Mouse (Mus musculus) midbrain, embryonic 15.5 days (tissue): ENCODE data around the gene Pspn. TPM values are rescaled to one million over a fixed set of nuclear protein-coding genes. Genes with fewer than 3 reads are reported as not detected.
A peak's percentile ranks its signal among the peaks of the same experiment; 100 is the strongest.

Experiments
- ATAC-seq: fragments of 200-750 bp; cut with Nextera tagmentation; replicated peaks from 2 replicates; pipeline ENCODE4 v1.8.0; 2017; ENCODE audit warnings: moderate TSS enrichment
- H3K27ac ChIP-seq: fragments of 300-500 bp; sonication (generic); 2 replicates; pipeline ENCODE4 v1.5.1; 2015; ENCODE audit warnings: mild to moderate bottlenecking, inconsistent platforms
- H3K27me3 ChIP-seq: fragments of 300-500 bp; sonication (generic); replicated peaks from 2 replicates; pipeline ENCODE4 v1.6.1; 2015; ENCODE audit warnings: inconsistent platforms
- H3K36me3 ChIP-seq: fragments of 300-500 bp; sonication (generic); replicated peaks from 2 replicates; pipeline ENCODE4 v1.6.1; 2015; ENCODE audit warnings: inconsistent platforms
- H3K4me1 ChIP-seq: fragments of 300-500 bp; sonication (generic); 2 replicates; pipeline ENCODE4 v1.6.1; 2015; ENCODE audit warnings: inconsistent platforms
- H3K4me2 ChIP-seq: fragments of 300-500 bp; sonication (generic); 2 replicates; pipeline ENCODE4 v1.6.1; 2015; ENCODE audit warnings: inconsistent platforms, mild to moderate bottlenecking, moderate library complexity
- H3K4me3 ChIP-seq: fragments of 300-500 bp; sonication (generic); 2 replicates; pipeline ENCODE4 v1.5.1; 2015; ENCODE audit warnings: mild to moderate bottlenecking, inconsistent platforms
- H3K9ac ChIP-seq: fragments of 300-500 bp; sonication (generic); 2 replicates; pipeline ENCODE4 v1.6.1; 2015; ENCODE audit warnings: mild to moderate bottlenecking, inconsistent platforms
- H3K9me3 ChIP-seq: fragments of 300-500 bp; sonication (generic); 2 replicates; pipeline ENCODE4 v1.6.1; 2016; ENCODE audit warnings: inconsistent platforms
- WGBS: fragments of 180-500 bp; shearing (Covaris S2); methylation state at CpG from one replicate; pipeline ENCODE4 v1.1.7; 2015; ENCODE audit warnings: mixed read lengths; 5-methylcytosine and 5-hydroxymethylcytosine counted together
- polyA plus RNA-seq: library from polyadenylated mRNA; unstranded; fragments of >200 nt; fragmentation: Nextera tagmentation; extraction: Ambion mirVana; gene quantifications from 2 replicates; pipeline ENCODE4 v1.2.1, GENCODE M21; 2015

Pspn gene
- 0.68 and 0.83 TPM in 2 replicates for polyA plus RNA-seq

- H3K27ac ChIP-seq = no peak within 1 kb of the TSS
- 85% methylated on average over 9 of the region's 9 CpGs for WGBS
- H3K9me3 ChIP-seq = no peaks in the 10 kb centered on the region
- H3K9ac ChIP-seq = no peak within 1 kb of the TSS
- no peaks in the 10 kb centered on the region for H3K27me3 ChIP-seq
- H3K4me2 ChIP-seq = no peak within 1 kb of the TSS
- ATAC-seq = no peak
- H3K36me3 ChIP-seq = peaks cover 24% of the 10 kb centered on the region
- no peak within 1 kb of the TSS for H3K4me3 ChIP-seq
- peaks cover 15% of the 10 kb centered on the region for H3K4me1 ChIP-seq
These were observed at the start of gene Pspn for GRCm38 (mm10) chr17:56999968-57000609. Gene Pspn, minus strand, starts transcription at chr17:57000018.

DNA sequence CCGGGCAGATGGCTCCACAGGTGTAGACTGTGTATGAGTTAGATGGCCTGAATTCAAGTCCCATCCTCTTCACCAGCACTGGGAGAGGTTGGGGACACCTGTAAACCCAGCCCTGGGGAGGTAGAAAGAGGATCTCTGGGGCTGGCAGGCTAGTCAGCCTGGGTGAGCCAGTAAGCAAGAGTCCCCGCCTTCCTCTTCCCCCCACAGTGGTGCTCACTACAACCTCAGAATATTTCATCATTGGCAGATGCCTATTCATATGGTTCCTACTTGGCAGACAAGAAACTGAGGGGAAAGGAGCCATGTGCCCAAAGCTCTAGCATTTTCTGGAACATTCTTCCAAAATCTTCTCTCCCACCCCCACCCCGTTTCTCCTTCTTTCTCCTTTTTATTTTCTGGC, 49.0 kb upstream of the Pspn start:
- WGBS = 96% methylated on average over 3 of the region's 3 CpGs
- no peaks in the 10 kb centered on the region for H3K9me3 ChIP-seq
- peaks cover 24% of the 10 kb centered on the region for H3K36me3 ChIP-seq
- H3K9ac ChIP-seq = no peak overlapping the region
- H3K4me2 ChIP-seq = no peak overlapping the region
- H3K27ac ChIP-seq = no peak overlapping the region
- H3K27me3 ChIP-seq = no peaks in the 10 kb centered on the region
- no peak for ATAC-seq
- H3K4me3 ChIP-seq = no peak overlapping the region
- no peaks in the 10 kb centered on the region for H3K4me1 ChIP-seq

DNA sequence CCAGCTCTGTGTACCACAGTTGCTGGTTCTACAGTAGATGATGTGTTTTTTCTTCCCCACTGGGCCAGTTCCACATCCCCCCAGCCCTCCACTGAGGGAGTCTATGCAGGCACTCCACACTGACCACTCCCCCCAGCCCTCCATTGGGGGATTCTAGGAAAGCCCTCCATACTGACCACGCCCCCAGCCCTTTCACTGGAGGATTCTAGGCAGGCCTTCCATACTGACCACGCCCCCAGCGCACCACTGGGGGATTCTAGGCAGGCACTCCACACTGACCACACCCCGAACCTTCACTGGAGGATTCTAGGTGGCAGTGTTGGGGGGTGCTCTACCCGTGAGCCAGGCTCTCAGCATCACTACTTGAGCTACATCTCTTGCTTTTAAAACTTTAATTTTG, 47.6 kb upstream of the Pspn start:
- ATAC-seq = no peak

GRCm38 (mm10) chr17:57041554-57041953, 41.7 kb upstream of the Pspn start, which contains the start of gene Slc25a41:
Gene Slc25a41, minus strand, starts transcription at chr17:57041654.
- Histone ChIP-seq H3K4me2 (no peak within 1 kb of the TSS), H3K4me3 (no peak within 1 kb of the TSS), H3K4me1 (no peaks in the 10 kb centered on the region), H3K9ac (no peak within 1 kb of the TSS), H3K27ac (no peak within 1 kb of the TSS), H3K27me3 (no peaks in the 10 kb centered on the region), H3K36me3 (0 out of 2 replicates have a peak, but pooled peaks cover 8% of the 10 kb centered on the region), H3K9me3 (no peaks in the 10 kb centered on the region)
- 69% methylated on average over 8 of the region's 8 CpGs for WGBS
- no peak for ATAC-seq

More for the DNA sequence above, 47.6 kb upstream of the Pspn start:
- H3K4me1 ChIP-seq = no peaks in the 10 kb centered on the region
- peaks cover 10% of the 10 kb centered on the region for H3K36me3 ChIP-seq
- no peaks in the 10 kb centered on the region for H3K27me3 ChIP-seq
- H3K27ac ChIP-seq = no peak overlapping the region
- H3K4me2 ChIP-seq = no peak overlapping the region
- no peaks in the 10 kb centered on the region for H3K9me3 ChIP-seq
- H3K9ac ChIP-seq = no peak overlapping the region
- WGBS = 52% methylated on average over 5 of the region's 5 CpGs
- no peak overlapping the region for H3K4me3 ChIP-seq

GRCm38 (mm10) chr17:57038978-57039377, 39.2 kb upstream of the Pspn start:
- Histone ChIP-seq H3K9ac (no peak overlapping the region), H3K4me3 (no peak overlapping the region), H3K9me3 (no peaks in the 10 kb centered on the region), H3K27ac (no peak overlapping the region), H3K36me3 (no peaks in the 10 kb centered on the region), H3K27me3 (no peaks in the 10 kb centered on the region), H3K4me1 (no peaks in the 10 kb centered on the region), H3K4me2 (no peak overlapping the region)
- WGBS = 44% methylated on average over 8 of the region's 8 CpGs
- ATAC-seq = no peak

DNA sequence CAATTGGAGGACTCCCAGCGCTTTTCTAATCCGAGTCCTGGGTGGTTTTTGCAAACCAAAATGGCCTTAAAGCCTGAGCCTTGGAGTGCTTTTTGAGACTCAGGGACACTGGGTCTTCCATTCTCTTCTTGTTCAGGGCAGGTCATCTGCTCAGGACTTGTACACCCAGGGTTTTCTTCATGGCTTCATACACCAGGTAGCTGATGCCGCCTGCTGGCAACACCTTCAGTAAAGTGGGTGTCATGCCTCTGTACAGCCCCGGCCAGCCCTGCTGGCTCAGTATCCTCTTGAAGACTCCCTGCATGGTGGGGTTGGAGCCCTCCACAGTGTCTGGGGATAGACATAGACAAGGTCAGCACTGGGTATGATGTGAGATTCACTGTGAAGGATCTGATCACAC, 33.0 kb upstream of the Pspn start:
- no peak overlapping the region for H3K27ac ChIP-seq
- 85% methylated on average over 4 of the region's 4 CpGs for WGBS
- H3K4me3 ChIP-seq = peak overlapping the region; percentile 36; the same call in 1 of the 2 replicates
- no peak for ATAC-seq
- no peaks in the 10 kb centered on the region for H3K27me3 ChIP-seq
- H3K4me1 ChIP-seq = peaks cover 17% of the 10 kb centered on the region
- H3K36me3 ChIP-seq = 0 out of 2 replicates have a peak, but pooled peaks cover 4% of the 10 kb centered on the region
- no peak overlapping the region for H3K4me2 ChIP-seq
- no peak overlapping the region for H3K9ac ChIP-seq
- no peaks in the 10 kb centered on the region for H3K9me3 ChIP-seq

DNA sequence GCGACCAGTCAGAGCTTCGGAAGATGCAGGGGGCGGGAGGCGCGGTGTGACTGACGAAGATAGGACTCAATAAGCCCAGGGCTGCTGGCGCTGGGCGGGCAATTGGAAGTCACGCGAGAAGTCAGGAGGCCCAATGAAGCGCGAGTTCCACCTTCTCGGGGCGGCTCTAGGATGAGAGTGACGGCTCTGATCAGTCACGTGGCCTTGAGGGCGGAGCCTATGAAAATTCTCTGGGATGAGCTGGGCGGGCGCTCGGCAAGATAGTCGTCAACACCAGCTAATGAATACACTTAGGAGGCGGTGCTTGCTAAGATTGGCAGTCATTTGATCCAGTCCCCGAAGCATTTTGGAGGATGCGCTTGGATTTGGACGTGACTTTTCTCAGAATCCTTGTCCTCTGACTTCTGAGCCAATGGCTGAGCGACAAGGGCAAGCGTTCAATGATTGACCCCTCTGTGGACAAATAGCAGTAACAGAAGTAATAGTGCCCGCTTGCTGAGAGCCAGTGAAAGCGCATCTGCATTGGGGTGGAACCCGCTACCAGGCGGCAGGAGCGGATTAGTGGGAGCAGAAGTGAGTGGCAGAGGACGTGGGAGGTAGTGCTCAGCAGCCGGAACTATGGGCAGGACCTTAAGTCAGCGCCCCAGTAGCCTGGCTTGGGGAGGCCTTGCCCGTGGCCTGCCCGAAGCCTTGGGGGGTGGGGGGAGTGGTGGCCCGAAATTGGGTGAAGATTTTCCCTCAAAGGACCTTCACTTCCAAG, 32.0 kb upstream of the Pspn start:
- Histone ChIP-seq H3K36me3 (peaks cover 14% of the 10 kb centered on the region; the same call in 1 of the 2 replicates), H3K9ac (peak overlapping the region; percentile 4), H3K4me2 (peak overlapping the region; percentile 49), H3K9me3 (no peaks in the 10 kb centered on the region), H3K27me3 (no peaks in the 10 kb centered on the region), H3K27ac (peak overlapping the region; percentile 82), H3K4me3 (peak overlapping the region; percentile 36), H3K4me1 (peaks cover 17% of the 10 kb centered on the region)
- peak; percentile 96 for ATAC-seq
- under 1% methylated on average over 38 of the region's 38 CpGs for WGBS

DNA sequence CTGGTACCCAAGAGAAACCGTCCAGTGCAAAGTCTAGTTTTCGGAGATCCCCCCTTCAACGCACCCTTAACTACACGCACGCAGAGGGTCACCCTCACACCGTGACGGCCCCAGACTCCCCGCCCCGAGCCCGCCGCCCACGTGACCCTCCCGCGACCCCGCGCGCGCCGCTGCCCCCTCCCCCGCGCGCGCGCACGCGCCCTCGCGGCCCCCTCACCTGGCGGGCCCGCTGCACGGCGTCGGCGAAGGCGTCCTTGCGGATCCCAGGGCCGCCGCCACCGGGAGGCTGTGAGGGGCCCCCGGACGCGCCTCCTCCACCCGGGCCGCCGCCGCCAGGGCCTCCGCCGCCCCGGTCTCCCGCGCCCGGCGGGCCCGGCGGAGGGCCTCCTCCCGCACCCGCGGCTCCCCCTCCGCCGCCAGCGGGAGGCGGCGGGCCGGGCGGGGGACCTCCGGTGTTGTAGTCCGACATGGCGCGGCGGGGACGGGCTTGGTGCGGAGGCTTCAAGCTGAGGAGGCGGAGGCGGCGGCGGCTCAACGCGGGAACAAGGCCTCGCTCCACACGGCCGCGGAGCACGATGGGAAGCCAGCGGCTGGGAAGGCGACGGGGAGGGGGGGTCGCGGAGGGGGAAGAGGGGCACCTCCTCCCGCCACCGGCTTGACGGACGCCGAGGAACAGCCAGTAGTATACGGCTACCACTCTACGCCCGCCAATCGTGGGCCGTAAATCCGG, 31.3 kb upstream of the Pspn start, which contains the start of gene Khsrp:
Gene Khsrp, minus strand, starts transcription at position 592 of the 730 bp plus-strand sequence.
- Histone ChIP-seq H3K27ac (peak within 1 kb of the TSS; percentile 93), H3K9me3 (no peaks in the 10 kb centered on the region), H3K36me3 (peaks cover 21% of the 10 kb centered on the region; the same call in 1 of the 2 replicates), H3K4me1 (peaks cover 17% of the 10 kb centered on the region), H3K27me3 (no peaks in the 10 kb centered on the region), H3K4me2 (peak within 1 kb of the TSS; percentile 69), H3K4me3 (peak within 1 kb of the TSS; percentile 88), H3K9ac (peak within 1 kb of the TSS; percentile 98)
- ATAC-seq = no peak; the same call in 1 of the 2 replicates
- under 1% methylated on average over 65 of the region's 99 CpGs for WGBS

DNA sequence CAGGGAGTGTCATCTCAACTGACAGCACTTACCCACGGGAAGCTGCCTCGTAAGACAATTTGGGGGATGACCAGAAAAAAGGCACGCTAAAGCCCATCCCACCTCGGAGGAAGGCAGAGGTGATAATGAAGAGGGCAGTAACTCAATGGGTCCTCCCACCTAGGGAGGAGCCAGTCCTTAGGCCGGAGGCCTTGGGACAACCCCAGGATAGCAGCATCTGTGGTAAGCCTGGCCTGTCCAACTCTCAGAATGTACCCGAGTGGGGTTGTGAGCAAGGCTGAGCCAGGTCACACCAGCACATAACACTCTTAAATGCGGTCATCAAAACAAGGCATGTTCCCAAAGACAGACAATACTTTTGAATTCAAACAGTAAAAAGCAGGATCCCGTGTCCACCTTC, 29.9 kb upstream of the Pspn start:
- H3K36me3 ChIP-seq = peaks cover 32% of the 10 kb centered on the region; the same call in 1 of the 2 replicates
- 46% methylated on average over 8 of the region's 8 CpGs for WGBS
- H3K27me3 ChIP-seq = no peaks in the 10 kb centered on the region
- ATAC-seq = no peak
- no peak overlapping the region for H3K27ac ChIP-seq
- H3K9ac ChIP-seq = peak overlapping the region; percentile 98
- peak overlapping the region; percentile 69 for H3K4me2 ChIP-seq
- peak overlapping the region; percentile 88 for H3K4me3 ChIP-seq
- H3K4me1 ChIP-seq = peaks cover 17% of the 10 kb centered on the region
- H3K9me3 ChIP-seq = no peaks in the 10 kb centered on the region

- 90% methylated on average over 4 of the region's 4 CpGs for WGBS
- H3K9me3 ChIP-seq = no peaks in the 10 kb centered on the region
- H3K27me3 ChIP-seq = no peaks in the 10 kb centered on the region
- ATAC-seq = no peak
- no peak overlapping the region for H3K4me2 ChIP-seq
- no peak overlapping the region for H3K27ac ChIP-seq
- peaks cover 55% of the 10 kb centered on the region for H3K36me3 ChIP-seq
- peaks cover 17% of the 10 kb centered on the region for H3K4me1 ChIP-seq
- no peak overlapping the region for H3K9ac ChIP-seq
- no peak overlapping the region for H3K4me3 ChIP-seq
These were observed 27.7 kb upstream of the Pspn start for GRCm38 (mm10) chr17:57027471-57027870.

- Histone ChIP-seq H3K36me3 (peaks cover 45% of the 10 kb centered on the region), H3K4me3 (no peak overlapping the region), H3K4me2 (no peak overlapping the region), H3K9ac (no peak overlapping the region), H3K27ac (no peak overlapping the region), H3K9me3 (no peaks in the 10 kb centered on the region), H3K27me3 (no peaks in the 10 kb centered on the region), H3K4me1 (no peaks in the 10 kb centered on the region)
- 89% methylated on average over 5 of the region's 5 CpGs for WGBS
- no peak for ATAC-seq
These were observed 21.1 kb upstream of the Pspn start for GRCm38 (mm10) chr17:57020960-57021359.

DNA sequence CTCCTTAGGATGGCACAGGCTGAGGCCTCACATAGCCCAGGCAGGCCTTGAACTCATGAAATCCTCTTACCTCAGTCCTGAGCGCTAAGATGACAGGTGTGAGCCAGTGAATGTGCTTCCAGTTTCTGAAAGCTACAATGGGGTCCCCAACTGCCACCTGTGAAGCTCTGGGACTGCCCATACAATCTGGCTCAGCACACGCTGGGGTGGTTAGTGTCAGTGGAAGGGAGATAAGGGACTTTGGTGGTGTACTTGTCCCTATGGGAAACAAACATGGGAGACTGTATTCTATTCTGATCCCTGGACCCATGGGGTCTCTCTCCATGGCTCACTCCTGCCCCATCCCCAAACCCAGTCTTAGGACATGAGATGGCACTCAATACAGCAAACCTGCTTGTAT, 19.9 kb upstream of the Pspn start:
- H3K27me3 ChIP-seq = no peaks in the 10 kb centered on the region
- no peaks in the 10 kb centered on the region for H3K4me1 ChIP-seq
- no peak overlapping the region for H3K27ac ChIP-seq
- peaks cover 33% of the 10 kb centered on the region for H3K36me3 ChIP-seq
- WGBS = 71% methylated on average over 2 of the region's 2 CpGs
- H3K4me3 ChIP-seq = no peak overlapping the region
- H3K4me2 ChIP-seq = no peak overlapping the region
- H3K9me3 ChIP-seq = no peaks in the 10 kb centered on the region
- no peak for ATAC-seq
- H3K9ac ChIP-seq = no peak overlapping the region
